Mouse (Mus musculus): ENCODE results near the gene Crlf1. TPM values are rescaled to one million over a fixed set of nuclear protein-coding genes. Genes with fewer than 3 reads are reported as not detected.

Crlf1 gene
- polyA plus RNA-seq, 1 experiment from 2014 or later = 2.2 TPM

GRCm38 (mm10) chr8:70535221-70535620 is 42.3 kb downstream of the Crlf1 start:
- 90% methylated on average over 3 of the region's 3 CpGs for WGBS
- no peak overlapping the region for H3K9ac ChIP-seq
- no peak overlapping the region for H3K4me3 ChIP-seq
- no peak for ATAC-seq (ENCODE audit: low FRiP score)
- no peak overlapping the region for H3K27ac ChIP-seq
- H3K4me1 ChIP-seq (replicated peaks) = peaks cover 13% of the 10 kb centered on the region
- no peak overlapping the region for H3K4me2 ChIP-seq
- H3K9me3 ChIP-seq = no peaks in the 10 kb centered on the region
- H3K27me3 ChIP-seq = no peaks in the 10 kb centered on the region
- peaks cover 74% of the 10 kb centered on the region for H3K36me3 ChIP-seq

GRCm38 (mm10) chr8:70535701-70536100 is 42.7 kb downstream of the Crlf1 start:
- Histone ChIP-seq H3K4me1 (replicated peaks) (peaks cover 17% of the 10 kb centered on the region), H3K36me3 (peaks cover 70% of the 10 kb centered on the region), H3K4me2 (no peak overlapping the region), H3K9ac (no peak overlapping the region), H3K9me3 (no peaks in the 10 kb centered on the region), H3K4me3 (no peak overlapping the region), H3K27ac (no peak overlapping the region), H3K27me3 (no peaks in the 10 kb centered on the region)
- WGBS = 97% methylated on average over 2 of the region's 2 CpGs
- no peak for ATAC-seq (ENCODE audit: low FRiP score)

- peaks cover 38% of the 10 kb centered on the region for H3K4me1 ChIP-seq (replicated peaks)
- 12% methylated on average over 24 of the region's 24 CpGs for WGBS
- H3K36me3 ChIP-seq = peaks cover 46% of the 10 kb centered on the region
- H3K27ac ChIP-seq = peak overlapping the region; percentile 95
- H3K9ac ChIP-seq = peak overlapping the region; percentile 63; the same call in 1 of the 2 replicates
- H3K4me2 ChIP-seq = peak overlapping the region; percentile 96
- H3K27me3 ChIP-seq = no peaks in the 10 kb centered on the region
- H3K4me3 ChIP-seq = peak overlapping the region; percentile 83
- no peaks in the 10 kb centered on the region for H3K9me3 ChIP-seq
- ATAC-seq (ENCODE audit: low FRiP score) = peak; percentile 9
These were observed 45.1 kb downstream of the Crlf1 start for GRCm38 (mm10) chr8:70538024-70538579.

- H3K27ac ChIP-seq = peak overlapping the region; percentile 95
- no peaks in the 10 kb centered on the region for H3K27me3 ChIP-seq
- no peaks in the 10 kb centered on the region for H3K9me3 ChIP-seq
- peak overlapping the region; percentile 83 for H3K4me3 ChIP-seq
- peak overlapping the region; percentile 88 for H3K9ac ChIP-seq
- H3K4me2 ChIP-seq = peak overlapping the region; percentile 96
- ATAC-seq (ENCODE audit: low FRiP score) = peak; percentile 77
- H3K4me1 ChIP-seq (replicated peaks) = peaks cover 43% of the 10 kb centered on the region
- under 1% methylated on average over 32 of the region's 32 CpGs for WGBS
- peaks cover 40% of the 10 kb centered on the region for H3K36me3 ChIP-seq
These were observed 45.7 kb downstream of the Crlf1 start for GRCm38 (mm10) chr8:70538633-70539076.

GRCm38 (mm10) chr8:70539077-70539813 is 46.3 kb downstream of the Crlf1 start, which contains the start of gene Ell:
Gene Ell (plus strand): TSS chr8:70539457.
- WGBS = under 1% methylated on average over 58 of the region's 58 CpGs

GRCm38 (mm10) chr8:70540013-70540506 is 47.1 kb downstream of the Crlf1 start:
- H3K9me3 ChIP-seq = no peaks in the 10 kb centered on the region
- H3K27ac ChIP-seq = peak overlapping the region; percentile 95
- peak overlapping the region; percentile 96 for H3K4me2 ChIP-seq
- peak overlapping the region; percentile 83 for H3K4me3 ChIP-seq
- peak overlapping the region; percentile 88 for H3K9ac ChIP-seq
- H3K27me3 ChIP-seq = no peaks in the 10 kb centered on the region
- H3K36me3 ChIP-seq = peaks cover 26% of the 10 kb centered on the region
- ATAC-seq (ENCODE audit: low FRiP score) = no peak
- WGBS = 19% methylated on average over 4 of the region's 4 CpGs
- H3K4me1 ChIP-seq (replicated peaks) = peaks cover 51% of the 10 kb centered on the region

More at GRCm38 (mm10) chr8:70539077-70539813, 46.3 kb downstream of the Crlf1 start, which contains the start of gene Ell:
- Histone ChIP-seq H3K27me3 (no peaks in the 10 kb centered on the region), H3K4me2 (peak within 1 kb of the TSS; percentile 96), H3K36me3 (peaks cover 34% of the 10 kb centered on the region), H3K27ac (peak within 1 kb of the TSS; percentile 95), H3K9ac (peak within 1 kb of the TSS; percentile 88), H3K4me1 (replicated peaks) (peaks cover 49% of the 10 kb centered on the region), H3K9me3 (no peaks in the 10 kb centered on the region), H3K4me3 (peak within 1 kb of the TSS; percentile 83)
- ATAC-seq (ENCODE audit: low FRiP score) = peak; percentile 89

- Histone ChIP-seq H3K4me2 (peak overlapping the region; percentile 96), H3K27me3 (no peaks in the 10 kb centered on the region), H3K4me3 (peak overlapping the region; percentile 83), H3K27ac (no peak overlapping the region), H3K9me3 (no peaks in the 10 kb centered on the region), H3K36me3 (peaks cover 21% of the 10 kb centered on the region), H3K4me1 (replicated peaks) (peaks cover 51% of the 10 kb centered on the region), H3K9ac (peak overlapping the region; percentile 88)
- 52% methylated on average over 7 of the region's 7 CpGs for WGBS
- no peak for ATAC-seq (ENCODE audit: low FRiP score)
These were observed 47.6 kb downstream of the Crlf1 start for GRCm38 (mm10) chr8:70540507-70541071.

GRCm38 (mm10) chr8:70541081-70541480 is 48.1 kb downstream of the Crlf1 start:
- Histone ChIP-seq H3K4me2 (peak overlapping the region; percentile 96), H3K36me3 (peaks cover 16% of the 10 kb centered on the region), H3K4me1 (replicated peaks) (peaks cover 51% of the 10 kb centered on the region), H3K4me3 (peak overlapping the region; percentile 83), H3K27ac (no peak overlapping the region), H3K9me3 (no peaks in the 10 kb centered on the region), H3K9ac (peak overlapping the region; percentile 88), H3K27me3 (no peaks in the 10 kb centered on the region)
- ATAC-seq (ENCODE audit: low FRiP score) = no peak
- 93% methylated on average over 5 of the region's 5 CpGs for WGBS

GRCm38 (mm10) chr8:70544200-70544687 is 51.3 kb downstream of the Crlf1 start:
- Histone ChIP-seq H3K9me3 (no peaks in the 10 kb centered on the region), H3K27me3 (no peaks in the 10 kb centered on the region), H3K4me1 (replicated peaks) (peaks cover 43% of the 10 kb centered on the region), H3K4me3 (no peak overlapping the region), H3K27ac (no peak overlapping the region; the same call in 1 of the 2 replicates), H3K4me2 (no peak overlapping the region), H3K36me3 (no peaks in the 10 kb centered on the region), H3K9ac (no peak overlapping the region)
- WGBS = 73% methylated on average over 6 of the region's 6 CpGs
- ATAC-seq (ENCODE audit: low FRiP score) = no peak

- Histone ChIP-seq H3K36me3 (no peaks in the 10 kb centered on the region), H3K4me3 (no peak overlapping the region), H3K4me1 (replicated peaks) (peaks cover 29% of the 10 kb centered on the region), H3K9ac (no peak overlapping the region), H3K27me3 (no peaks in the 10 kb centered on the region), H3K9me3 (no peaks in the 10 kb centered on the region), H3K27ac (no peak overlapping the region), H3K4me2 (no peak overlapping the region)
- ATAC-seq (ENCODE audit: low FRiP score) = no peak
- 94% methylated on average over 4 of the region's 4 CpGs for WGBS
These were observed 53.5 kb downstream of the Crlf1 start for GRCm38 (mm10) chr8:70546412-70546811.

GRCm38 (mm10) chr8:70547762-70548161 is 54.8 kb downstream of the Crlf1 start:
- Histone ChIP-seq H3K9me3 (no peaks in the 10 kb centered on the region), H3K36me3 (no peaks in the 10 kb centered on the region), H3K9ac (no peak overlapping the region), H3K4me3 (no peak overlapping the region), H3K27ac (no peak overlapping the region), H3K27me3 (no peaks in the 10 kb centered on the region), H3K4me1 (replicated peaks) (peaks cover 32% of the 10 kb centered on the region), H3K4me2 (no peak overlapping the region)
- no peak for ATAC-seq (ENCODE audit: low FRiP score)
- 92% methylated on average over 6 of the region's 6 CpGs for WGBS

Data from hindbrain, embryonic 13.5 days (tissue).